Mouse (Mus musculus): ENCODE results near the gene Dnm1.
"Not testable (repeated sequence)": the region's sequence is repeated elsewhere in the genome, so short reads cannot be mapped to it uniquely, and the experiment has no call there.

DNA sequence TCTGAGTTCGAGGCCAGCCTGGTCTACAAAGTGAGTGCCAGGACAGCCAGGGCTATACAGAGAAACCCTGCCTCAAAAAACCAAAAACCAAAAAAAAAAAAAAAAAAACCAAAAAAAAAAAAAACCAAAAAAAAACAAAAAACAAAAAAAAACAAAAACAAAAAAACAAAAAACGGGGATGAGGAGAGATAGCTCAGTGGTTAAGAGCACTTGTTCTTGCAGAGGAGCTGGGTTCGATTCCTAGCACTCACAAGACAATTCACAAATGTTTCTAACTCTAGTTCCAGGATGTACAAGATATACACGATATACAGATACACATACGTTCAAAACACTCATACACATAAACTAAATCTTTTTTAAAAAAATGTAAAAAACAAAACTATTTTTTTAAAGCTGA lies 9.1 kb upstream of the Dnm1 start:
- TF ChIP-seq POLR2A (IDR thresholded peaks at IDR 0.05; ENCODE audit: borderline replicate concordance, insufficient read depth, low read length); CTCF (IDR thresholded peaks at IDR 0.05; ENCODE audit: borderline replicate concordance, insufficient read depth, low read depth, low read length): not testable (repeated sequence)

Measured in cerebellum, adult 2 months (tissue).